ENCODE assay signal across 7 mouse cellular contexts in the genomic region with DNA sequence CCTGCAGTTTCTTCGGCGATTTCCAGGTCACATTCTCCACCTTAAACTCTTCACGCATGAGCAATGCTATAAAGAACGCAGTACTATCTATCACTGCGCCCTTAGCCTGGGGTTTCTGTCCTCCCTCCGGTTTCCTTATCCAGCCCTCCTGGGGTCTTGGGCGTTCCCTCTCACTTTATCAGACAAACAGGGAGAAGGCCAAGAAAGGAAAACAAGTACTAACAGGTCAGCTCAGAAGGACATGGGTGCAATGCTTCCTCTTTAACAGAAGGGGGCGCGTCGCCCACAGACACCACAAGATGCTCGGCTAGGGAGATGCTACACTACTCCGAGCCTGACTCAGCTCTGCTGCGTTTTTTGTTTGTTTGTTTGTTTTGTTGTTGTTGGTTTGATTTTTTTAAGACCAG. TPM values are rescaled to one million over a fixed set of nuclear protein-coding genes. Genes with fewer than 3 reads are reported as not detected.
A peak's percentile ranks its signal among the peaks of the same experiment; 100 is the strongest.
DNase-seq lines count a peak whose midpoint lies in the region; ATAC-seq and TF ChIP-seq lines count a peak whose summit lies in the region.

No protein-coding gene starts in this region.

- H3K4me2 ChIP-seq in kidney, embryonic 14.5 days (replicated peaks; ENCODE audit: low read depth, low read length): no peak overlapping the region
- H3K4me2 ChIP-seq in liver, postnatal 0 days (ENCODE audit: low read depth, low read length): peak overlapping the region; percentile 64

- 16% methylated on average over 13 of the region's 13 CpGs for WGBS in kidney, embryonic 14.5 days
- 16% methylated on average over 13 of the region's 13 CpGs for WGBS in liver, postnatal 0 days (ENCODE audit: insufficient replicate concordance)

- no peaks in the 10 kb centered on the region for H3K4me1 ChIP-seq in kidney, embryonic 14.5 days (ENCODE audit: control insufficient read depth, insufficient read depth, low read length)
- peaks cover 14% of the 10 kb centered on the region for H3K4me1 ChIP-seq in liver, postnatal 0 days (ENCODE audit: insufficient read depth)

- no peaks in the 10 kb centered on the region for H3K36me3 ChIP-seq in kidney, embryonic 14.5 days (ENCODE audit: control insufficient read depth, insufficient read depth, low read length)
- no peaks in the 10 kb centered on the region for H3K36me3 ChIP-seq in liver, postnatal 0 days (replicated peaks; ENCODE audit: insufficient read depth, low read length)

- peak; percentile 28 for ATAC-seq in kidney, embryonic 14.5 days (ENCODE audit: low FRiP score, low TSS enrichment)
- peak; percentile 82 for ATAC-seq in liver, postnatal 0 days

- no peaks in the 10 kb centered on the region; the same call in 1 of the 2 replicates for H3K27me3 ChIP-seq in kidney, embryonic 14.5 days (ENCODE audit: control insufficient read depth, insufficient read depth, low read length)
- no peaks in the 10 kb centered on the region for H3K27me3 ChIP-seq in liver, postnatal 0 days (ENCODE audit: insufficient read depth, low read length)

- no peaks in the 10 kb centered on the region for H3K9me3 ChIP-seq in kidney, embryonic 14.5 days (ENCODE audit: control insufficient read depth, low read length)
- no peaks in the 10 kb centered on the region for H3K9me3 ChIP-seq in liver, postnatal 0 days (ENCODE audit: low read length)

- DNase-seq in kidney, adult 8-10 months: no peak
- DNase-seq in MEL-GATA-1-ER (ENCODE audit: extremely low read depth, low read depth): peak; percentile 91
- peak; percentile 83 for DNase-seq in embryo, embryonic 10 days (ENCODE audit: low spot score)
- peak; percentile 70 for DNase-seq in liver, postnatal 0 days
- no peak for DNase-seq in gastrocnemius, postnatal 36 days
- DNase-seq in gastrocnemius, postnatal 4 days (ENCODE audit: low spot score in 2 of 2): no peak

- peak; percentile 93 for TF ChIP-seq CTCF in liver, postnatal 0 days (IDR thresholded peaks at IDR 0.05; ENCODE audit: low read depth)

- no peak overlapping the region for H3K9ac ChIP-seq in kidney, embryonic 14.5 days (ENCODE audit: low read depth, low read length)
- H3K9ac ChIP-seq in liver, postnatal 0 days (replicated peaks): peak overlapping the region; percentile 48

- intact Hi-C loops in gastrocnemius, postnatal 36 days (cut with DNase I): no loop called here

- peak; percentile 92 for TF ChIP-seq EP300 in liver, postnatal 0 days (IDR thresholded peaks at IDR 0.05; ENCODE audit: low read depth)

- no peak overlapping the region for H3K4me3 ChIP-seq in kidney, embryonic 14.5 days (ENCODE audit: low read length)
- peak overlapping the region; percentile 15; the same call in 1 of the 2 replicates for H3K4me3 ChIP-seq in liver, postnatal 0 days (ENCODE audit: low read depth, low read length)

- H3K27ac ChIP-seq in kidney, embryonic 14.5 days (ENCODE audit: low read depth, low read length): no peak overlapping the region
- peak overlapping the region; percentile 96 for H3K27ac ChIP-seq in liver, postnatal 0 days (ENCODE audit: low read depth)

RNA-seq across cellular contexts. Expression of a gene that starts 11.3 kb away (rescaled TPM):
- polyA plus RNA-seq in kidney, embryonic 14.5 days (2014; fragmentation: Nextera tagmentation; extraction: Ambion mirVana): 15.7 and 16.0 TPM in 2 replicates
- 1.3 and 26.0 TPM in 2 replicates for polyA plus RNA-seq in liver, postnatal 0 days (2015; fragmentation: Nextera tagmentation; extraction: Ambion mirVana)
- total RNA-seq in gastrocnemius, postnatal 36 days (2021): 100 to 1,000 TPM; 839 to 956 TPM
- total RNA-seq in gastrocnemius, postnatal 4 days (2021): 100 to 1,000 TPM; 453 to 501 TPM

RNA-seq across cellular contexts. Expression of a gene that starts 11.3 kb away (rescaled TPM):
- not detected in 2 replicates for polyA plus RNA-seq in kidney, embryonic 14.5 days (2014; fragmentation: Nextera tagmentation; extraction: Ambion mirVana)
- polyA plus RNA-seq in liver, postnatal 0 days (2015; fragmentation: Nextera tagmentation; extraction: Ambion mirVana): not detected in 2 replicates
- total RNA-seq in gastrocnemius, postnatal 36 days (2021): under 1 TPM in 1 of 2 experiments, not detected in 1; 0.77 TPM
- total RNA-seq in gastrocnemius, postnatal 4 days (2021): under 1 TPM; 0.60 to 0.81 TPM

RNA-seq across cellular contexts. Expression of a gene that starts 18.1 kb away (rescaled TPM):
- 42.7 and 44.9 TPM in 2 replicates for polyA plus RNA-seq in kidney, embryonic 14.5 days (2014; fragmentation: Nextera tagmentation; extraction: Ambion mirVana)
- 3.4 and 4.4 TPM in 2 replicates for polyA plus RNA-seq in liver, postnatal 0 days (2015; fragmentation: Nextera tagmentation; extraction: Ambion mirVana)
- 10 to 100 TPM; 55.4 to 76.6 TPM for total RNA-seq in gastrocnemius, postnatal 36 days (2021)
- total RNA-seq in gastrocnemius, postnatal 4 days (2021): 10 to 100 TPM; 43.2 to 53.4 TPM

Comparison
In these comparisons a context has a peak if more than half of its experiments do, and no peak if none do; other contexts are left out.
1. DNase-seq: peak in MEL-GATA-1-ER (single experiment), embryo, embryonic 10 days (single experiment) and liver, postnatal 0 days (single experiment); none in kidney, adult 8-10 months (0 of 2), gastrocnemius, postnatal 36 days (0 of 2) and gastrocnemius, postnatal 4 days (0 of 2).